Mouse (Mus musculus) adrenal gland, adult (tissue): ENCODE results near the gene Evpl.

Experiments
- DNase-seq, 2 experiments: peaks; one replicate each; pipeline ENCODE4 v3.0.0; 2022 to 2023; ENCODE audit warnings: low spot score in 1 of 2; ENCODE audit not compliant: inconsistent age in 2 of 2

Evpl gene

DNA sequence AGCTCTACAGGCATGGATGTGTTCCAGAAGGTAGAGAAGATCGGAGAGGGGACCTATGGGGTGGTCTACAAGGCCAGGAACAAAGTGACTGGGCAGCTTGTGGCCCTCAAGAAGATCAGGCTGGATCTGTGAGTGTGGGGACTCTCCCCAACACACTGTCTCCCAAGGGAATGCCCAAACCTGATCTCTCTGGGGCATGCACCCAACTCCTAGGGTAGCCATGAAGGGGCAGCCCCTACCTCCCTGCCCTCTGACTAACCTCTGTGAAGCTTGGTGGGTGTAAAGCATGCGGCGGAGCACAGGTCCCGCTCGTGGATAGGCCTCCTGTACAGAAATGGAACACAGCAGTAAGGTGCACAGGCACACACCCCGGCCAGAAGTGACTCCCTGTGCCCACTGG lies 21.9 kb downstream of the Evpl start:
- no peak for DNase-seq

DNA sequence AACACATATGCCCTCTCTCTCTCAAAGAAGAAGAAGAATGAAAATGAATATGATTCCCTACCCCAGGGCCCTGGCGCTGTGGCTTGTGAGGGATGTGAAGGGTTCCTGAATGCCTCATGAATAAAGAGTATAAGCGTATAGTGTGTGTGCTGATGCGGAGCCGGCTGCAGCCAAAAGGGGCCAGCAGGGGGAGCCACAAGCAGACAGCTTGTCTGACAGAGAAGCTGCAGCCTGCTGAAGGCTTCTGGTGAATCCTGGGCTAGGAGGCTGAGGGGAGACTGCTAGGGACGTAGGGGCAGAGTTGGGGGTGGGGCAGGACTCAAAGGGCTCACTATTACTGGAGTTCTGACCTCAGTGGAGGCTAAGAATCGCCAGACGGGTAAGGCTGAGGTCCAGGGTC lies 22.7 kb downstream of the Evpl start:
- DNase-seq, result no peak

DNA sequence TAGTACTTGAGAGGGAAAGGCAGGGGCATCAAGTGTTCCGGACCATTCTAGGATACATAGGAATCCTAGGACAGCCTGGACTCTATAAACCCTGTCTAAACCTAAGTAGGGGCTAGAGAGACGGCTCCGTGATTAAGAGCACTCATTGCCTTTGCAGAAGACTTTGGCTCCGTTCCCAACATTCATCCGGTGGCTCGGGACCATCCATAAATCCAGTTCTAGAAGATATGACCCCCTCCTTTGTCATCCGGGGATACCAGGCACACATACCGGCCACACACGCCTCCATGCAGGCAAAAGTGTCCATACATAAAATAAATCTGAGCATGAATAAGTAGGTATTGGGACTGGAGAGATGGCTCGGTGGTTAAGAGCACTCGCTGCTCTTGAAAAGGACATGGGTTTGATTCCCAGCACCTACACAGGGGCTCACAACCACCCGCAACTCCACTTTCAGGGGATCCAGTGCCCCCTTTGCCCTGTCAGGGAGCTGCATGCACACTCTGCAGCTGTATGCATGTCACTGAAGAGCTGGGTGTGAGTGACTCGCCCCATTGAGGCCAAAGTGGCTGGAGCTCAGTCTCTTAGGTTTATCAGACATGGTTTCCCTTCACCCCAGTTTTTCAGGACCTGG lies 23.9 kb downstream of the Evpl start:
- no peak for DNase-seq

DNA sequence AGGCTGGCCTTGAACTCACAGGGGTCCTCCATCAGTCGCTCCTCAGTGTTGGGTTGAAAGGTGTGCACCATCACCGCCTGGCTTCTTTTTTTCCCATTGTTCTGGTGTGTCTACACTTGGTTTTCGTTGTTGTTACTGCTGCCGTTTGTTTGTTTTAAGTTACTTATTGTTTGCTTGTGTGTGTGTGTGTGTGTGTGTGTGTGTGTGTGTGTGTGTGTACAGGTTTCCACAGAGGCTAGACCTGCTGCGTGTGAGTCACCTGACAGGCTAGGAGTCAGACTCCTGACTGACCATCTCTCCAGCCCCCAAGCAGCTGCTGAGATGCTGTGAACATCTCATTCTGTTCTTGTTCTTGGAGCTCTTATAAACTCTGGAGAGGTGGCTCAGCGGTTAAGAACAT lies 25.0 kb downstream of the Evpl start:
- no peak for DNase-seq

DNA sequence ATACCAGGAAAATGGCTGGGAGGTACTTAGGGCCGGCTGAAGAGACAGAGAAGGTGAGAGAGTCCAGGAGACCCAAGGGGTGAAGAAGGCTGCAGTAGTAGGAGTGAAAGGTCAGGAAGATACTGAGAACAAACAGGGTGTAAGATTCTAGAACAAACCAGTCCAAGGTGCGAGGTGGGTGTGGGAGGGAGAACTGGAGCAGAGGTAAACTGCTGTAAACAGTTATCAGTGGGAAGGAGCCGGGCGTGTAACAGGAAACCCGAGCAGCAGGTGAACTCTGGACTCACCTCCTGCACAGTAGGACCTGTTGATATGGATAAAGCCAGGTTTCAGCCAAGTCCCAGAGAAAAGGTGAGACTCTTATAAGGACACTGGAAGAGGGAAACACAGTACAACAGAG lies 27.2 kb downstream of the Evpl start:
- DNase-seq, result no peak

DNA sequence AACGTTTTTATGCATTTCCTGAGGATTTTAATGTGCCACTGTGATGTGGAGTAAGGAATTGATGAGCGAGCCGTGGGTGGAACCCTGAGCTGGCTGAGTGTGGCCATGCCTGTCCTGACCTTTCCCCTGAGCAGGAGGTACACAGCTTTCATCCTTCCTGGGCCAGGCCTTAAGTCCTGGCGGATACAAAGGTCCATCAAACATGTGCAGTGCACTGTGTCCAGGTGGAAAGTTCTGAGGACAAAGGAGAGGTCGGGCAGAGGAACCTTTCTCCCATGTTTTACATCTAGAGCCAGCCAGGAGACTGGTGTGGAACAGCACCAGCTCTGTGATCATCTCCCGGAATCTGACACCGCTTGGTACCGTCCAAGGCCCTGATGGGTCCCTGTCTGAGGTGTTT lies 28.6 kb downstream of the Evpl start:
- no peak for DNase-seq

DNA sequence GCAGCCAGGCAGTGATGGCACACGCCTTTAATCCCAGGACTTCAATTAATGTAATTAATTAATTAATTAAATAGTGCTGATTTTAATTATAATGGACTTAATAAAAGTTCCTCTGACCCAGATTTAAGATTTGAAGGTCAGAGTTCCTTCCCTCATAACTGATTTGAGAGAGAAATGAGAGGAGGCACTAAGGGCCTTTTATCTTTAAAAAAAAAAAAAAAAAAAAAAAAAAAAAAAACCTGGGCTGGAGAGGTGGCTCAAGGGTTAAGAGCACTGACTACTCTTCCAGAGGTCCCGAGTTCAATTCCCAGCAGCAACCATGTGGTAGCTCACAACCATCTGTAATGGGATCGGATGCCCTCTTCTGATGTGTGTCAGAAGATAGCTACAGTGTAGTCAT lies 29.2 kb downstream of the Evpl start:
- no peak for DNase-seq

DNA sequence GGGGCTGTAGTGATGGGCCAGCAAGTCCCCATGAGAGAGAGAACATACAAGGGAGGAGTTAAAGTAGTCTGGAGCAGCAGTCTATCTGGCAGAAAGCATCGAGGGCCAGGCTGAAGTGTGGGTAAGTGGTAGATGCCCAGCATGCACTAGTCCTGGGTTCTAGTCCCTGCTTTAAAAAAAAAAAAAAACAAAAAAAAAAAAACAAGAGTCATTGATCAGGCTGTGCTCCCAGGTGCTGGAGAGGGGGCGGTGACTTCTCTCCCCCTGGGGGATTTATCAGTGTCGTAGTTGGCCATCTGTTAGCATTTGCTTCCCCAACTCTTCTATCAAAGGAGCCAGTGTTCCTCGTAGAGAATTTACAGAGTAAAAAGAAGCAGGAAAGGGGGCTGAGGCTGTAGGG lies 31.2 kb downstream of the Evpl start:
- no peak for DNase-seq

DNA sequence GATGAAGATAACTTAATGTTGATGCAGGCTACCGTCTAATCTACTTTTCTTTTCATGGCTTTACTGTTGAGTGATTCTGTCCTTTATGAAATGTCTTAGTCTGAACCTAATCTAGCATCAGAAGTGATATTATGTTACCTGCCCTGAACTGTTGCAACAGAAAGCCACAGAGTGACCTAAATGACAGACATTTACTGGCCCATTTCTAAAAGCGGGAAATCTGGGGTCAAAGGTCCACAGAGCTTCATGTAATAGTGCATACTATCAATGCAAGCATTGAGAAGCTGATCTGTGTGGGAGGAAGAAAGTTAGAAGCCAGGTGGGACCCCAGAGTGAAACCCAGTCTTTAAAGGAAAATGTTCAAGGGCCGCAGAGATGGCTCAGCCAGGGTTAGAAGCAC lies 34.7 kb downstream of the Evpl start:
- DNase-seq, result no peak

DNA sequence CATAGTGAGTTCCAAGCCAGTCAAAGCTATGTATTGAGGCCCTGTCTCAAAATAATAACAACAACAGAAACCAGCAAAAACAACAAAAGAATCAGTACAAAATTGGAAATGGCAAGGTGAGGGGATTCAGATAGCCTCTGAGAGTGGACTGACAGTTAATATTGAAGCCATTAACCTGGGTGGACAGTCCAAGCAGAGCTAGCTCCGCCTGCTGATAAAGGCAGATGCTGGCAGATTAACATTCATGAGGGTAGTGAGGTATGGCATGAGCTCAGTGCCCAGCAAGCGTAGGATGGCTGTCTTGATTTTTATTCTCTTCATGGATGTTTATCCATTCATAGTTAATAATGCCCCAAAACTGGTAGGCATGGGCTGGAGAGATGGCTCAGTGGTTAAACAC lies 36.7 kb downstream of the Evpl start:
- DNase-seq, result no peak

DNA sequence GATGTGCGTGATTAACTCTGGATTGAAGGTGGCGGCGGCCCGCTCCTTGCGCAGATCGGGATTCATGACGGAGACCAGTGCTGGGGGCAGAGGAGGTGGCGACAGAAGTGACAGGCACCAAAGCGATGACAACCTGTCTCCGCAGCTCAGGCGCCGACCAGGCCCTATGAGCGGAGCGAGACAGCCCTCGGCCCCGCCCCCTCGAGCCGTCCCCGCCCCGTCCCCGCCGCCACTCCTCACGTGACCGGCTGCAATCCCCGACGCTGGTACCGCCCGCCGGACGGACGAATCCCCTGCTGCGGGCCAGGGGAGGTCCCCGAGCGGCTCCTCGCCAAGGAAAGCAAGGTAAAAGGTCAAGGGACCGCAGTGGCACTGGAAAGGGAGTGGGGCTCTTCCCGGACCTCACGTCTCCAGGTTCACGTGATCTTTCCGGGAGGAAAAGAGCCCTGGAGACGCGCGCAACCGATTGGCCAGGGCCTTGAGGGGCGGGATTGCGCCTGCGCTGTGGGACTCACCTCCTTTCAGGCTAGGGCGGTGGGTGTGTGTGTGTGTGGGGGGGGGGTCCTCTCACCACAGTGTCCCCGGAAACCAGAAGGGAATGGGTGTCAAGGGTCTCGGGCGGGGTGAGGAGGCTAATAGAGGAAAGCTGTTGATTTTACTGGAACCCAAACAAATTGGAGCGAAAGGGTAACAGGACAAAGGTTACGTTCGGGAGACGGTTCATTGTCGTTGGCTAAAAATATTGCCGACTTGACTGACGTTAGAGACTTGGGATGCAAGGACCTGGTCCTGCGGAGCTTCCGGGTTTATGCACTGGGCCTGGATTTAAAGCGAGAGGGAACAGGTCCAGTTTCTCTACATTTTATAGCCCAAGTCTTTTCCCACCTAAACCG lies 39.0 kb downstream of the Evpl start, which contains the start of the genes Ten1 and Acox1:
Gene Ten1, plus strand, starts transcription at position 217 of the 893 bp plus-strand sequence.
Gene Acox1, minus strand, starts transcription at position 407 of the 893 bp plus-strand sequence.
- peak; percentile 99 for DNase-seq

DNA sequence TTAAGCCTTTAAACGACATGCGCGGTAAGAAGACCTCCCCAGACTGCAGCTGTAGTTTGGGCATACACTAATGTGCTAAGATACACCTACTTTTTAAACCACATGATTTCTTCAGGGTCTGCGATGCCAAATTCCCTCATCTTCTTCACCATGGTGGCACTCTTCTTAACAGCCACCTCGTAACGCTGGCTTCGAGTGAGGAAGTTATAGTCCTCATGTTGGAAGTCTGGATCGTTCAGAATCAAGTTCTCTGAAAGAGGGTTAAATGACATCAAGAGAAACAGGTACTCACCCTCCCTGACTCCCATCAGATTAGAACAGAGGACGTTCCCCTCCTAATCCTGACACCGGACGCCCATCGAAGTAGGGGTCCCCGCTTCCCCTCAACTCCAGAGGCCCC lies 39.7 kb downstream of the Evpl start:
- no peak for DNase-seq

DNA sequence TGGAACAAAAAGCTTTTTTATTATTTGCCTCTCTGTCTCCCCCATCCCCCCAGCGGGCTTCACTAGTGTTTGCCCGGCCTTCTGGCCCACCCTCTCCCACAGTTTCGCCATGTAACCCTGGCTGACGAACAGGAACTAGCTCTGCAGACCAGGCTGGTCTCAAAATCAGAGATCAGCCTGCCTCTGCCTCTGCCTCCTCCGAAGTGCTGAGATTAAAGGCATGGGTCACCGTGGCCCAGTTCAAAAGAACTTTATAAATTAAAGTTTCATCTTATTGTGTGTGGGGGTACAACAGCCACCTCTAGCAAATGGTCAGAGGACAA lies 40.3 kb downstream of the Evpl start:
- peak in 1 of 2 experiments; percentile 53 for DNase-seq

DNA sequence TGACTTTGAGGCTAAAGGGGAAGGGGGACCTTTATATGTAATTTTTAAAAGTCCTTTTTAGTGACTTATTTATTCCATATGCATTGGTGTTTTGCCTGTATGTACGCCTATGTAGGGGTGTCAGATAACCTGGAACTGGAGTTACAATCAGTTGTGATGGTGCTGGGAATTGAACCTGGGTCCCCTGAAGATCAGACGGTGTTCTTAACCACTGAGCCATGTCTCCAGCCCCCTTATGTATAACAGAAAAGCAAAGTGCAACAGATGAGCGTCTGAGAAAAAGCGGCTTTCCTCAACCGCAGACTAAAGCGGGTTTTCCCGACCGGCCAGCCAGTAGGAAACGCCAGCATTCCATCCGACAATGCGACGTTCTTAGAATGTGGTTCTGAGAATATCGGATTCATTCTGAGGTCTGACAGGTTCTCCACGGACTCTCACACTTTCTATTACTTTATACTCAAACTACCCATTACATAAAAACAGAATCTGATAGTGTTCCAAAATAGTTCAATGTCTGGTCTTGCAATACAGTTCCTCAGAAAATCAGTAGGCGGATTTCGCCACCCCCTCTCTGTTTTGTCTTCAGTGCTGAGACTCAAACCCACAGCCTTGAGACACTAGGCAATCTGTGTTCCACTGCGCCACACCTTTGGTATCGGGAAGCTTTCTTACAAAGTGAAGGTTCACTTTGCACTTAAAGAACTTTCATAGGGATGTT lies 40.9 kb downstream of the Evpl start:
- peak in 1 of 2 experiments; percentile 30 for DNase-seq

DNA sequence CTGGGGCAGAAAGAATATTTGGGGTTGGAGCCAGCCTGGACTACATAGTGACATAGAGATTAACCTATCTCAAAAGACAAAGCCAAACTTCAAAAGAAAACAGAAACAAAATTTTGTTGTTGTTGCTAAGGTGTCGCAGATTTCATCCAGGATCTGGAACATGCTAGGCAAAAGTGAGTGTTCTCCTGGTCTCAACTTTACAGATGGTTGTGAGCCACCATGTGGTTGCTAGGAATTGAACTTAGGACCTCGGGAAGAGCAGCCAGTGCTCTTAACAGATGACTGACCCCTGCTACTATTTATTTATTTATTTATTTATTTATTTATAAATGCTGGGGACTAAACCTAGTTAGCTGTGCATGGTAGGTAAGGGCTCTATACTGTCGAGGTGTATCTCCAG lies 41.5 kb downstream of the Evpl start:
- no peak for DNase-seq

DNA sequence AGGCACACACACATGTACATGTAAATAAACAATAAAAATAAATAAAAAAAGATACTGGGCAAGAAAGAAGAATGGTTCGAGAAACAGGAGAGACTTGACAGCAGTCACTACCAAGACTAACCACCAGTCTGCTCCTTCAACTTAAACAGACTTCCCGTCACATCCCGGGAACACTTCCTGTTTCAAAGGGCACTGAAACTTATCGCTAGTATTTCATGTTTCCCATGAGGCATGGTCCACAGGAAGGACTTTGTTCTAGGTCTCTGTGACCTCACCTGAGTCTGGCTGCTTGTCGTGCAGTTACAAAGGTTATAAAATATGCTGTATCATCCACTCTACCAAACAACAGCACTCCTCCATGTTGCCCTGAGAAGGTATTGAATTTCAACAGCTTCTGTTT lies 42.6 kb downstream of the Evpl start:
- peak in 1 of 2 experiments; percentile 29 for DNase-seq

DNA sequence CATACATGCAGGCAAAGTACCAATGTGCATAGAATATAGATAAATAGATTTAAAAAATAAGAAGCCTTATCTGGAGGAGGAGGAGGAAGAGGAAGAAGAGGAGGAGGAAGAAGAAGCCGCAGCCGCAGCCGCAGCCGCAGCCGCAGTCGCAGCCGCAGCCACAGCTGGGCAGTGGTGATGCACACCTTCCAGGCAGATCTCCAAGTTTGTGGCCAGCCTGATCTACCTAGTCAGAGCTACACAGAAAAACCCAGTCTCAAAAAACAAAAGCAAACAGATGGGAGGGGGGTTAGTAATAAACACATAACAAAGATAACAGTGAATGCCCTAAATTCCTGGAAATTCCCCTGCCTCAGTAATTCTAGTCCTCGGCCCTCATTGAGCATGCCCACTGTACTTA lies 43.3 kb downstream of the Evpl start:
- DNase-seq, result no peak

DNA sequence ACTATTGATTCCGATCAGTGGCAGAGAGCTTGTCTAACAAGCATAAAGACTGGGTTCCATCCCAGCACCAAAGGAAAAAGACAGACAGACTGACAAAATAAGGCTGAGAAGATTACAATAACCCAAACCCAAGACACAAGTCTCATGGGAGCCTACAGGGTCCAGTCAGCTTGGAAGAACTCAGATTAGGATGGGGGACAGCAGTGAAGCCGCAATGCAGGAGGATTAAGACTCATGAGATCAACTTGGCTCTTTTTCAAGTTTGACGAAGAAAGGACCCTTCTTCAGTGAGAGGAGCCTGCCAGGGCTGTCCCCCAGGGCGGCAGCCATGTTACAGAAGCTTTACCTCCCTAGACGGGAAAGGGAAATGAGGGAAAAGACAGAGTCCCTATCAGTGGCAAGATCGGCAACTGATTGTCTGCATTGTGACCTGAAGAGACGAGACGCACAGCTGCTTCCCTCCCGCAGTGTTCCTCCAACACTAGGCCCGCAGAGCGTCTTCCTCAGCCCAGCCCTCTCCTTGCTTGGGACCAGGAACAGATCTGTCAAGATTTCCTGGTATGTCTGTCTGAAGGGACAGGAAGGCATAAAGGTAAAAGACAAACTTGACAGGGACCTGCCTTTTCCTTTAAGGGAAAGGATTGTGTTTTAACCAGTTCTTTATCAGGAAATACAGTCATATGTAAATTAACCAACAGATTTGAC lies 50.5 kb downstream of the Evpl start:
- no peak for DNase-seq

DNA sequence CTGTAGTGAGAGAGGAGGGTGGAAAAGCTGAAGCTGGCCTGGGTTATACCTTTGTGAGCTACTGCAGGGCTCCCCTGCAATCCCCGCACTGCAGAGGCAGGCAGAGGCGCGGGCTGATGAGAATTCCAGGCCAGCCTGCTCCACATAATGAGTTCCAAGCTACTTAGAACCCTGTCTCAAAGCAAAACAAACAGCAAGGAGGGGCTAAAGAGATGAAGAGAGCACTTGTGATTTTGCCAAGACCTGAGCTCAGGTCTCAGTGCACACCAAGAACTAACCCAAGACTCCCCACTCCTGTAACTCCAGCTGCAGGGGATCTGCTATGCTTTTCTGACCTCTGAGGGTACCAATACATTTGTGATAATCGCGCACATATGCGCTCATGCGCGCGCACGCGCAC lies 51.5 kb downstream of the Evpl start:
- DNase-seq, result no peak

DNA sequence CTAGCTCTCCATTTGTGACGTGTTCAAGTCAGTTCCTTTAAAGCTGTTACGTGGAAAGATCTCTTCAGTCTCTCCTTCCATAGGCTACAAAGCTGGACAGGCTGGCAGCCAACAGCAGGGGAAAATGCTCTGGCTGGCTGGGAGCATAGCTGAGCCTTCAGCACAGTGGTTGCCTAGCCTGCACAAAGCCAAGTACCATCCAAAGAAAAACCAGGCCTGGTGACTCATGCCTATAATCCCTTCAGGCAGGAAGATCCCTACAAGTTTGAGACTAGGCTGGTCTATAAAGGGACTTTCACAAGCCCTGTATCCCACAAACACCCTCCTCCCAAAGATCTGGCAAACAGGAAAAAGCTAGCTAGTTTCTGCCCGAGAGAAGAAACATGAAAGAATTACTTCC lies 52.0 kb downstream of the Evpl start:
- DNase-seq, result peak in 1 of 2 experiments; percentile 43

DNA sequence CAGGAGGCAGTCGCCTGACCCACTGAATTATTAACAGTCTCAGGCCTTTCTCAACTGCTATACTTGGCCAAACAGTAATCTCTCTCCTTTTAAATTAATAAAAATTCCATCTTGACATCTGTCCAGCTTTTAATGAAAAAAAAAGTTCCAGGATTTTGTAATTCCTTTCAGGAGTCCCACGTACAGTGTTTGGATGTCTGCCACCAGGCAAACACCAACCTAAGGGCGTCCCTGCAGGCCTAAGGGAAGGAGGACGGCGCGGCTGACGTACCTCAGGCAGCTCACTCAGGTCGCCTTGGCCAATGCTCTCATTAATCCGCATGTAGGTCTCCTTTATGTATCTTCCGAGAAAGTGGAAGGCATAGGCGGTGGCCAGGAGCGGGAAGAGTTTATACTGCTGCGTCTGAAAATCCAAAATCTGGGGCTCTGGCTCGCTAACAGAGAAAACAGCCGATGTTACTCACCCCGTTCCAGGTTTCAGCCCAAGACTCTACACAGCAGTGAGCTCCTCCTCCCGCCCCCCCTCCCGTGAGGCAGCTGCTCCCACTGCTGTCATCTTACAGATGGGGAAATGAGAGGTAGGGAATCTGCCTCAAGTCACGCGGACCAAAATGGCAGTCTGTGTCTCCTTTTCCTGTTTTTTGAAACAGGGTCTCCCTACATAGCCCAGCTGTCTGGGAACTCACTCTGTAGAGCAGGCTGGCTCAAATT lies 59.3 kb downstream of the Evpl start:
- no peak for DNase-seq
